Mouse (Mus musculus) hindbrain, postnatal 0 days (tissue): Measurements from ENCODE around the gene Cad. TPM values are rescaled to one million over a fixed set of nuclear protein-coding genes. Genes with fewer than 3 reads are reported as not detected.
"Not testable (repeated sequence)": the region's sequence is repeated elsewhere in the genome, so short reads cannot be mapped to it uniquely, and the experiment has no call there.

Experiments
- ATAC-seq: fragments of 200-750 bp; cut with Nextera tagmentation; 2 replicates; pipeline ENCODE4 v1.8.0; 2017; ENCODE audit warnings: mild to moderate bottlenecking, moderate TSS enrichment, moderate library complexity
- DNase-seq: peaks from one replicate; pipeline ENCODE4 v3.0.0-alpha.2; 2015; ENCODE audit warnings: low spot score
- H3K27ac ChIP-seq: fragments of 300-500 bp; sonication (generic); 2 replicates; pipeline ENCODE4 v1.5.1; 2014; ENCODE audit warnings: mild to moderate bottlenecking
- H3K27me3 ChIP-seq: fragments of 300-500 bp; sonication (generic); 2 replicates; pipeline ENCODE4 v1.6.1; 2014; ENCODE audit warnings: low read length, mixed read lengths; ENCODE audit not compliant: insufficient read depth
- H3K36me3 ChIP-seq: fragments of 300-500 bp; sonication (generic); 2 replicates; pipeline ENCODE4 v1.6.1; 2014; ENCODE audit warnings: low read length, mixed read lengths; ENCODE audit not compliant: insufficient read depth
- H3K4me1 ChIP-seq: fragments of 300-500 bp; sonication (generic); 2 replicates; pipeline ENCODE4 v1.6.1; 2014; ENCODE audit warnings: antibody characterized with exemption, low read length, mixed read lengths; ENCODE audit not compliant: insufficient read depth
- H3K4me2 ChIP-seq: fragments of 300-500 bp; sonication (generic); 2 replicates; pipeline ENCODE4 v1.6.1; 2014; ENCODE audit warnings: low read depth, mild to moderate bottlenecking, low read length, moderate library complexity, mixed read lengths
- H3K4me3 ChIP-seq: fragments of 300-500 bp; sonication (generic); 2 replicates; pipeline ENCODE4 v1.5.1; 2014; ENCODE audit warnings: low read length
- H3K9ac ChIP-seq: fragments of 300-500 bp; sonication (generic); replicated peaks from 2 replicates; pipeline ENCODE4 v1.6.1; 2014; ENCODE audit warnings: mild to moderate bottlenecking, low read length, moderate library complexity, mixed read lengths
- H3K9me3 ChIP-seq: fragments of 300-500 bp; sonication (generic); 2 replicates; pipeline ENCODE4 v1.6.1; 2016; ENCODE audit warnings: low read length, mixed read lengths
- CTCF ChIP-seq: IDR thresholded peaks from 2 replicates; pipeline ENCODE4 v1.5.1; 2016; ENCODE audit warnings: antibody characterized with exemption, control low read depth, low read depth
- WGBS: fragments of 180-500 bp; shearing (Covaris S2); extraction: QIAGEN DNeasy Blood & Tissue Kit; methylation state at CpG from one replicate; pipeline ENCODE4 v1.1.7; 2014; 5-methylcytosine and 5-hydroxymethylcytosine counted together
- polyA plus RNA-seq: library from polyadenylated mRNA; unstranded; fragments of >200 nt; fragmentation: Nextera tagmentation; extraction: Ambion mirVana; gene quantifications from 2 replicates; pipeline ENCODE4 v1.2.1, GENCODE M21; 2015
- total RNA-seq: library from RNA; depleted of rRNA; stranded (reverse); fragments of >200 nt; gene quantifications from 2 replicates; pipeline ENCODE4 v1.2.3, GENCODE M21; 2014

The Cad gene
- total and polyA plus RNA-seq, 2 experiments from 2014 or later = 8.1 to 56.2 TPM

- peak; percentile 98 for ATAC-seq
- DNase-seq = peak; percentile 99
- H3K4me2 ChIP-seq = peak within 1 kb of the TSS; percentile 87
- H3K36me3 ChIP-seq = peaks cover 9% of the 10 kb centered on the region; the same call in 1 of the 2 replicates
- no peaks in the 10 kb centered on the region for H3K9me3 ChIP-seq
- TF ChIP-seq CTCF = no peak
- H3K4me3 ChIP-seq = peak within 1 kb of the TSS; percentile 75
- under 1% methylated on average over 73 of the region's 73 CpGs for WGBS
- H3K4me1 ChIP-seq = no peaks in the 10 kb centered on the region
- H3K27ac ChIP-seq = peak within 1 kb of the TSS; percentile 95
- H3K9ac ChIP-seq = peak within 1 kb of the TSS; percentile 83
- no peaks in the 10 kb centered on the region for H3K27me3 ChIP-seq
Observed at GRCm38 (mm10) chr5:31047848-31048762, 6.5 kb upstream of the Cad start, which contains the start of gene Atraid. Gene Atraid (plus strand): TSS chr5:31048312.

- H3K4me1 ChIP-seq = peaks cover 2% of the 10 kb centered on the region; the same call in 1 of the 2 replicates
- peak; percentile 45 for ATAC-seq
- peak; percentile 70 for TF ChIP-seq CTCF
- peak within 1 kb of the TSS; percentile 95 for H3K27ac ChIP-seq
- peak within 1 kb of the TSS; percentile 75 for H3K4me3 ChIP-seq
- H3K9me3 ChIP-seq = no peaks in the 10 kb centered on the region
- H3K36me3 ChIP-seq = peaks cover under 1% of the 10 kb centered on the region; the same call in 1 of the 2 replicates
- H3K9ac ChIP-seq = peak within 1 kb of the TSS; percentile 83
- 1% methylated on average over 23 of the region's 23 CpGs for WGBS
- H3K27me3 ChIP-seq = no peaks in the 10 kb centered on the region
- H3K4me2 ChIP-seq = peak within 1 kb of the TSS; percentile 87
- peak; percentile 76 for DNase-seq
Observed at GRCm38 (mm10) chr5:31048763-31049641, 5.6 kb upstream of the Cad start, which contains the start of gene Slc5a6. Gene Slc5a6 (minus strand): TSS chr5:31048924.

GRCm38 (mm10) chr5:31050427-31050826 lies 4.2 kb upstream of the Cad start:
- no peak overlapping the region for H3K4me3 ChIP-seq
- no peak for TF ChIP-seq CTCF
- no peaks in the 10 kb centered on the region for H3K36me3 ChIP-seq
- no peak overlapping the region for H3K9ac ChIP-seq
- no peaks in the 10 kb centered on the region for H3K9me3 ChIP-seq
- no peaks in the 10 kb centered on the region for H3K27me3 ChIP-seq
- no peak overlapping the region for H3K27ac ChIP-seq
- no peak overlapping the region for H3K4me2 ChIP-seq
- H3K4me1 ChIP-seq = peaks cover 8% of the 10 kb centered on the region; the same call in 1 of the 2 replicates
- ATAC-seq (no peak), DNase-seq (no peak)

- Histone ChIP-seq H3K27ac (peak overlapping the region; percentile 64), H3K4me3 (peak overlapping the region; percentile 62), H3K9ac (peak overlapping the region; percentile 65; the same call in 1 of the 2 replicates), H3K4me2 (peak overlapping the region; percentile 97)
- 42% methylated on average over 4 of the region's 4 CpGs for WGBS
- H3K9me3 ChIP-seq, H3K4me1 ChIP-seq, H3K27me3 ChIP-seq, DNase-seq, ATAC-seq, H3K36me3 ChIP-seq: not testable (repeated sequence)
Observed at GRCm38 (mm10) chr5:31053728-31054127, 852 bp upstream of the Cad start.

- Histone ChIP-seq H3K4me2 (peak overlapping the region; percentile 97), H3K27ac (peak overlapping the region; percentile 64; the same call in 1 of the 2 replicates), H3K4me3 (peak overlapping the region; percentile 62), H3K27me3 (no peaks in the 10 kb centered on the region), H3K9ac (peak overlapping the region; percentile 65), H3K36me3 (peaks cover 15% of the 10 kb centered on the region; the same call in 1 of the 2 replicates), H3K4me1 (peaks cover 9% of the 10 kb centered on the region; the same call in 1 of the 2 replicates), H3K9me3 (no peaks in the 10 kb centered on the region)
- DNase-seq (peak; percentile 12), ATAC-seq (no peak; the same call in 1 of the 2 replicates)
- no peak for TF ChIP-seq CTCF
- WGBS = 22% methylated on average over 19 of the region's 19 CpGs
Observed at GRCm38 (mm10) chr5:31055216-31056140, 898 bp downstream of the Cad start.
